Mouse (Mus musculus) CD4-positive naive resting alpha-beta T cell, adult 57 days (primary cell): Measurements from ENCODE around the gene Cntnap5a. TPM values are rescaled to one million over a fixed set of nuclear protein-coding genes. Genes with fewer than 3 reads are reported as not detected.

ENCODE experiments used
- total RNA-seq: library from RNA; stranded (reverse); gene quantifications from one replicate; pipeline ENCODE4 v1.2.4, GENCODE M21; 2023

Gene Cntnap5a
- not detected for total RNA-seq

DNA sequence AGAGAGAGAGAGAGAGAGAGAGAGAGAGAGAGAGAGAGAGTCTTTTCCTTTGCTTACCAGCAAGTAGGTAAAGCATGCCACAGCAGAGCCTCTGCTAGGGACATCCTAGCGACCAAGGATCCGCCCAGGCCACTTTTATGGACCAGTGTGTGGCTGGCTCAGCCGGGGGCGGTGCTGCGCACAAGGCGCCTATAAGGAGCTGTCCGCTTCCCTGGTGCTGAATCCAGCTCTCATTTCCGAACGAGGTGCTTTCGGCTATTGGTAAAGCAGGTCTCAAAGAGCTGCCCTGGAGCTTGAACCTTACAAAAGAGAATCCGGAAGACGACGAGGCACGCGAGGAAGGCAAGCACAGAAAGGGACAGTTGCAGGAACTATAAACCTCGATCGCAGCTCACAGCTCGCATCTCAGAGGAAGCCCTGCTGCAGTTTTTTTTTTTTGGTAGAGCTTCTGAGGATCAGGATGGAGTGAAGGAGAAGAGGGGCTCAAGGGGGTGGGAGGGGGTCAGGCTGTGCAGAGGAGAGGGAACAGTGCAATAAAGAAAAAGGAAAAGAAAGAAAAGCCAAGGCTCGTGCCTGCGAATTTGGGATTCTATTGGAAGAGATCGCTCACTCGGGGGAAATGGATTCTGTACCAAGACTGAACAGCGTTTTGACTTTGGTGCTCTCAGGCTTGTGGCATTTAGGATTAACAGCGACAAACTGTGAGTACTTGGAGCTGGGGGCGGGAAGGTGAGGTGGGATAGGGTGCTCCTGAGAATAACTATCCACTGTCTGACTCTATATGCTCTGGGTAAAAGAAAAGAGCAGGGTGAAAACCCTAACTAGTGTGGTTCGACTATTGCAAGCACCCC lies at the start of gene Cntnap5a:
Gene Cntnap5a, plus strand, starts transcription at position 239 of the 851 bp plus-strand sequence.

